Mouse (Mus musculus): ENCODE data around the gene Ipo11. TPM values are rescaled to one million over a fixed set of nuclear protein-coding genes. Genes with fewer than 3 reads are reported as not detected.

Gene Ipo11
- polyA plus RNA-seq, 1 experiment = 9.3 TPM

DNA sequence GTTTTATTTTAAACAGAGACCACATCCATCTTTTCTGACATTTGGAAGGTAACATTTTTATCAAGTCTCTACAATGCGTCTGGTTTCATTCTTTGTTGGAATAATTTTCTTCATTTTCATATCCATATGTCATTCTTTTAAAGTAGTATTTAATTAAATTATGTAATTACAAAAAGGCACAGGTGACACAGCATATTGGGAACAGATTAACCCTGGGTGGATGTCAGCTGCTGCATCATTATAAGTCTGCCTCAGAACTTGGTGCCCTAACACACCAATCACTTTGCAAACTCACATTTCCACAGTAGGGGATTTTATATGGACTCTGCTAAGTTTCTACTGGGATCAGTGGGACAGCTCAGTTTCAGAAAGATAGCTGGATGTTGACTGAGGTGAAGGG is 184.8 kb downstream of the Ipo11 start:
- no peak for DNase-seq (ENCODE audit: low read depth, low spot score)
- 92% methylated on average over 1 of the region's 1 CpGs for WGBS

DNA sequence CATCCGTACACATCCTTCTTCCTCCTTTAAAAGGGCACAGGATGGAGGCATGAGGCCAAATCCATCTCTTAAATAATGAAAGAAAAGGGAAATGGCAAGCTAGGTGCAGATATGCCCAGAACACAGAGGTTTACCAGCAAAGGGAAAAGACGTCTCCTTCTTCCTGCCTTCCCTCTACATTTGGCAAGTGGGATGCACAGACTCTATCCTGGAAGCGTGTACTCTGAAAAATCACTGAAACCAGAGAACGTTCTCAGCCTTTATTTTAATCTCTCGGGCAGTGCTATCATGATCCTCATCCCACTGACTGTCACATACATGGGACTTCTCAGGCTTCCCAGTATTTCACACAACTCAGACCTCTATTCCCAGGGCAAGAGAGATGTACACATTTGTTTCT is 189.9 kb downstream of the Ipo11 start:
- 77% methylated on average over 5 of the region's 5 CpGs for WGBS
- no peak for DNase-seq (ENCODE audit: low read depth, low spot score)

DNA sequence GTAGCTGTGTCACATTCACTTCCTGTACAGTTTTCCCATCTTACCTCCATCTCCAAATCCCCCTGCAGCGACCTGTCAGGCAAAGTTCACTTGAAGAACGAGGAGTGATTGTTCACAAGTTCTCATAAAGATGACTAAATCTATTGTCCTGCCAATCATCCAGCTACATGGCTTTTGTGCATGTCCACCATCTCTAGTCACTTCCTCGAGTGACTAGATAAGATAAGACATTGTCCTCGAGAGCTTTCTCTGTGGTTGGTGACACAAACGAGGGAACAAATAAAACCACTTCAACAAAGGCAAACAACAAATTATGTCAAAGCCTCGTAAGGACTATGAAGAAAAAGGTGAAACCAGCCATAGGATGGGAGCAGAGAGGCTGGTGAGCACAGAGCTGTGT is 191.6 kb downstream of the Ipo11 start:
- WGBS = 35% methylated on average over 6 of the region's 6 CpGs
- DNase-seq (ENCODE audit: low read depth, low spot score) = no peak

Other genes with a start within 250 kb of the Ipo11 start
- gene Dimt1, start 10.2 kb upstream of the Ipo11 start, polyA plus RNA-seq (2012; rRNA removed) = 3.6 and 5.3 TPM in 2 replicates
- 5.4 and 6.2 TPM in 2 replicates for gene Kif2a, start 85.2 kb upstream of the Ipo11 start, polyA plus RNA-seq (2012; rRNA removed)

Data from large intestine, adult 2 months (tissue).